Mouse (Mus musculus) heart, embryonic 11.5 days (tissue): ENCODE results near the gene Ccdc43. TPM values are rescaled to one million over a fixed set of nuclear protein-coding genes. Genes with fewer than 3 reads are reported as not detected.
"Not testable (repeated sequence)": the region's sequence is repeated elsewhere in the genome, so short reads cannot be mapped to it uniquely, and the experiment has no call there.

Experiments
- ATAC-seq: fragments of 200-750 bp; cut with Nextera tagmentation; replicated peaks from 2 replicates; pipeline ENCODE4 v1.8.0; 2017; ENCODE audit warnings: moderate library complexity; ENCODE audit not compliant: insufficient number of reproducible peaks, low FRiP score, low TSS enrichment
- H3K27ac ChIP-seq: fragments of 300-500 bp; sonication (generic); 2 replicates; pipeline ENCODE4 v1.5.1; 2014; ENCODE audit warnings: mild to moderate bottlenecking, low read depth, low read length
- H3K27me3 ChIP-seq: fragments of 300-500 bp; sonication (generic); 2 replicates; pipeline ENCODE4 v1.6.1; 2014; ENCODE audit warnings: mild to moderate bottlenecking, low read length, mixed read lengths; ENCODE audit not compliant: control insufficient read depth, insufficient read depth
- H3K36me3 ChIP-seq: fragments of 300-500 bp; sonication (generic); 2 replicates; pipeline ENCODE4 v1.6.1; 2014; ENCODE audit warnings: mild to moderate bottlenecking, low read length, moderate library complexity, mixed read lengths; ENCODE audit not compliant: control insufficient read depth, insufficient read depth
- H3K4me1 ChIP-seq: fragments of 300-500 bp; sonication (generic); 2 replicates; pipeline ENCODE4 v1.6.1; 2014; ENCODE audit warnings: low read length; ENCODE audit not compliant: control insufficient read depth, insufficient read depth
- H3K4me2 ChIP-seq: fragments of 300-500 bp; sonication (generic); 2 replicates; pipeline ENCODE4 v1.6.1; 2014; ENCODE audit warnings: mild to moderate bottlenecking, moderate library complexity
- H3K4me3 ChIP-seq: fragments of 300-500 bp; sonication (generic); 2 replicates; pipeline ENCODE4 v1.5.1; 2014; ENCODE audit warnings: low read depth, low read length
- H3K9ac ChIP-seq: fragments of 300-500 bp; sonication (generic); 2 replicates; pipeline ENCODE4 v1.6.1; 2014; ENCODE audit warnings: mild to moderate bottlenecking, low read depth, low read length, moderate library complexity
- H3K9me3 ChIP-seq: fragments of 300-500 bp; sonication (generic); replicated peaks from 2 replicates; pipeline ENCODE4 v1.6.1; 2016; ENCODE audit warnings: low read length; ENCODE audit not compliant: control insufficient read depth
- WGBS: fragments of 180-500 bp; shearing (Covaris S2); extraction: QIAGEN DNeasy Blood & Tissue Kit; methylation state at CpG from one replicate; pipeline ENCODE4 v1.1.7; 2014; ENCODE audit not compliant: insufficient replicate concordance; 5-methylcytosine and 5-hydroxymethylcytosine counted together
- polyA plus RNA-seq: library from polyadenylated mRNA; unstranded; fragments of >200 nt; fragmentation: Nextera tagmentation; extraction: Ambion mirVana; gene quantifications from 2 replicates; pipeline ENCODE4 v1.2.1, GENCODE M21; 2014

The Ccdc43 gene
- polyA plus RNA-seq, 1 experiment from 2014 or later, result 39.5 TPM

- not testable (repeated sequence) for H3K4me2 ChIP-seq, H3K36me3 ChIP-seq, H3K27ac ChIP-seq, H3K4me3 ChIP-seq, H3K27me3 ChIP-seq, H3K4me1 ChIP-seq, ATAC-seq, H3K9me3 ChIP-seq, H3K9ac ChIP-seq
- WGBS, result 87% methylated on average over 6 of the region's 6 CpGs
Measured at GRCm38 (mm10) chr11:102702206-102702605, 4.6 kb upstream of the Ccdc43 start.

- H3K4me2 ChIP-seq, result peak overlapping the region; percentile 79
- H3K36me3 ChIP-seq, result no peaks in the 10 kb centered on the region
- ATAC-seq, result no peak
- H3K4me3 ChIP-seq, result peak overlapping the region; percentile 85
- no peaks in the 10 kb centered on the region for H3K9me3 ChIP-seq
- H3K9ac ChIP-seq, result peak overlapping the region; percentile 86
- no peaks in the 10 kb centered on the region for H3K27me3 ChIP-seq
- peaks cover 6% of the 10 kb centered on the region; the same call in 1 of the 2 replicates for H3K4me1 ChIP-seq
- H3K27ac ChIP-seq, result no peak overlapping the region
- WGBS, result 20% methylated on average over 9 of the region's 9 CpGs
Measured at GRCm38 (mm10) chr11:102698018-102698476, 465 bp upstream of the Ccdc43 start.

GRCm38 (mm10) chr11:102695289-102695688, 2.3 kb downstream of the Ccdc43 start:
- Histone ChIP-seq H3K27ac (no peak overlapping the region), H3K4me3 (no peak overlapping the region), H3K9ac (no peak overlapping the region), H3K4me1 (peaks cover 6% of the 10 kb centered on the region; the same call in 1 of the 2 replicates), H3K27me3 (no peaks in the 10 kb centered on the region), H3K9me3 (no peaks in the 10 kb centered on the region), H3K36me3 (no peaks in the 10 kb centered on the region), H3K4me2 (no peak overlapping the region)
- WGBS, result 84% methylated on average over 7 of the region's 7 CpGs
- ATAC-seq, result no peak

- Histone ChIP-seq H3K4me3 (no peak overlapping the region), H3K36me3 (0 out of 2 replicates have a peak, but pooled peaks cover 7% of the 10 kb centered on the region), H3K4me2 (no peak overlapping the region), H3K27ac (no peak overlapping the region), H3K9ac (no peak overlapping the region), H3K4me1 (no peaks in the 10 kb centered on the region), H3K9me3 (no peaks in the 10 kb centered on the region), H3K27me3 (no peaks in the 10 kb centered on the region)
- 67% methylated on average over 6 of the region's 6 CpGs for WGBS
- ATAC-seq, result no peak
Measured at GRCm38 (mm10) chr11:102690162-102690561, 7.4 kb downstream of the Ccdc43 start.

GRCm38 (mm10) chr11:102665637-102666435, 31.7 kb downstream of the Ccdc43 start:
- Histone ChIP-seq H3K9me3 (peaks cover 2% of the 10 kb centered on the region), H3K27ac (no peak overlapping the region), H3K36me3 (no peaks in the 10 kb centered on the region), H3K27me3 (peaks cover 30% of the 10 kb centered on the region), H3K4me3 (peak overlapping the region; percentile 26), H3K4me2 (peak overlapping the region; percentile 49), H3K9ac (no peak overlapping the region), H3K4me1 (peaks cover 3% of the 10 kb centered on the region; the same call in 1 of the 2 replicates)
- WGBS, result 36% methylated on average over 84 of the region's 84 CpGs
- ATAC-seq, result no peak

GRCm38 (mm10) chr11:102665151-102665550, 32.4 kb downstream of the Ccdc43 start:
- H3K9ac ChIP-seq, result no peak overlapping the region
- no peak overlapping the region for H3K27ac ChIP-seq
- H3K9me3 ChIP-seq, result peaks cover 2% of the 10 kb centered on the region
- H3K4me2 ChIP-seq, result peak overlapping the region; percentile 49; the same call in 1 of the 2 replicates
- peaks cover 3% of the 10 kb centered on the region; the same call in 1 of the 2 replicates for H3K4me1 ChIP-seq
- H3K36me3 ChIP-seq, result no peaks in the 10 kb centered on the region
- no peak for ATAC-seq
- H3K27me3 ChIP-seq, result peaks cover 30% of the 10 kb centered on the region
- 41% methylated on average over 31 of the region's 33 CpGs for WGBS
- H3K4me3 ChIP-seq, result peak overlapping the region; percentile 26; the same call in 1 of the 2 replicates

- ATAC-seq, result no peak
- Histone ChIP-seq H3K4me2 (no peak within 1 kb of the TSS), H3K36me3 (no peaks in the 10 kb centered on the region), H3K4me3 (no peak within 1 kb of the TSS), H3K9me3 (peaks cover 2% of the 10 kb centered on the region), H3K9ac (no peak within 1 kb of the TSS), H3K27ac (no peak within 1 kb of the TSS), H3K4me1 (peaks cover 3% of the 10 kb centered on the region; the same call in 1 of the 2 replicates), H3K27me3 (peaks cover 30% of the 10 kb centered on the region)
- WGBS, result 63% methylated on average over 3 of the region's 3 CpGs
Measured at GRCm38 (mm10) chr11:102663416-102663815, 34.2 kb downstream of the Ccdc43 start, which contains the start of gene Meioc. Gene Meioc (plus strand): TSS chr11:102663716.

GRCm38 (mm10) chr11:102656931-102657330, 40.7 kb downstream of the Ccdc43 start:
- H3K36me3 ChIP-seq, result no peaks in the 10 kb centered on the region
- no peak overlapping the region for H3K4me3 ChIP-seq
- no peaks in the 10 kb centered on the region for H3K27me3 ChIP-seq
- H3K4me2 ChIP-seq, result no peak overlapping the region
- no peak for ATAC-seq
- WGBS, result 63% methylated on average over 6 of the region's 6 CpGs
- no peak overlapping the region for H3K9ac ChIP-seq
- H3K4me1 ChIP-seq, result no peaks in the 10 kb centered on the region
- no peak overlapping the region for H3K27ac ChIP-seq
- no peaks in the 10 kb centered on the region for H3K9me3 ChIP-seq
